Mouse (Mus musculus): ENCODE data around the gene C1qtnf5. TPM values are rescaled to one million over a fixed set of nuclear protein-coding genes. Genes with fewer than 3 reads are reported as not detected.

The C1qtnf5 gene
- polyA plus RNA-seq, 1 experiment from 2014 or later: 0.40 TPM

- Histone ChIP-seq H3K4me2 (ENCODE audit: low read depth, severe bottlenecking) (no peak overlapping the region), H3K27me3 (ENCODE audit: control insufficient read depth, insufficient read depth, low read length) (no peaks in the 10 kb centered on the region), H3K9me3 (ENCODE audit: control insufficient read depth, low read length) (no peaks in the 10 kb centered on the region), H3K36me3 (ENCODE audit: control insufficient read depth, insufficient read depth, low read length) (peaks cover 5% of the 10 kb centered on the region; the same call in 1 of the 2 replicates), H3K4me1 (ENCODE audit: control insufficient read depth, insufficient read depth, low read length) (no peaks in the 10 kb centered on the region), H3K4me3 (ENCODE audit: low read depth, low read length) (no peak overlapping the region), H3K9ac (ENCODE audit: low read length) (no peak overlapping the region), H3K27ac (replicated peaks; ENCODE audit: low read depth, low read length) (no peak overlapping the region)
- ATAC-seq (ENCODE audit: insufficient number of reproducible peaks, low FRiP score, low TSS enrichment, low read depth): no peak
- DNase-seq (ENCODE audit: low spot score): no peak
Observed at GRCm38 (mm10) chr9:44144718-44145060, 37.6 kb downstream of the C1qtnf5 start.

GRCm38 (mm10) chr9:44147290-44147689, 40.2 kb downstream of the C1qtnf5 start:
- Histone ChIP-seq H3K4me2 (ENCODE audit: low read depth, severe bottlenecking) (no peak overlapping the region), H3K36me3 (ENCODE audit: control insufficient read depth, insufficient read depth, low read length) (0 out of 2 replicates have a peak, but pooled peaks cover 5% of the 10 kb centered on the region), H3K4me1 (ENCODE audit: control insufficient read depth, insufficient read depth, low read length) (no peaks in the 10 kb centered on the region), H3K27me3 (ENCODE audit: control insufficient read depth, insufficient read depth, low read length) (no peaks in the 10 kb centered on the region), H3K27ac (replicated peaks; ENCODE audit: low read depth, low read length) (no peak overlapping the region), H3K4me3 (ENCODE audit: low read depth, low read length) (no peak overlapping the region), H3K9me3 (ENCODE audit: control insufficient read depth, low read length) (no peaks in the 10 kb centered on the region), H3K9ac (ENCODE audit: low read length) (no peak overlapping the region)
- ATAC-seq (ENCODE audit: insufficient number of reproducible peaks, low FRiP score, low TSS enrichment, low read depth) (no peak), DNase-seq (ENCODE audit: low spot score) (no peak)
- 81% methylated on average over 3 of the region's 3 CpGs for WGBS

Other genes starting within 250 kb of the C1qtnf5 start
- 0.34 and 0.52 TPM in 2 replicates for gene Thy1, start 63.9 kb upstream of the C1qtnf5 start, polyA plus RNA-seq (2014; fragmentation: Nextera tagmentation; extraction: Ambion mirVana)
- 6.8 and 8.7 TPM in 2 replicates for gene Usp2, start 40.2 kb upstream of the C1qtnf5 start, polyA plus RNA-seq (2014; fragmentation: Nextera tagmentation; extraction: Ambion mirVana)
- 0.13 TPM in 1 of 2 replicates, not detected in the other for gene Mfrp, start 5.5 kb upstream of the C1qtnf5 start, polyA plus RNA-seq (2014; fragmentation: Nextera tagmentation; extraction: Ambion mirVana)
- gene Gm49380, start 6.3 kb downstream of the C1qtnf5 start, polyA plus RNA-seq (2014; fragmentation: Nextera tagmentation; extraction: Ambion mirVana): 0.10 TPM in 1 of 2 replicates, not detected in the other
- 76.6 and 77.3 TPM in 2 replicates for gene Rnf26, start 6.3 kb downstream of the C1qtnf5 start, polyA plus RNA-seq (2014; fragmentation: Nextera tagmentation; extraction: Ambion mirVana)
- gene Mcam, start 27.2 kb downstream of the C1qtnf5 start, polyA plus RNA-seq (2014; fragmentation: Nextera tagmentation; extraction: Ambion mirVana): 12.7 and 13.4 TPM in 2 replicates
- 19.2 and 21.7 TPM in 2 replicates for gene Cbl, start 126.8 kb downstream of the C1qtnf5 start, polyA plus RNA-seq (2014; fragmentation: Nextera tagmentation; extraction: Ambion mirVana)
- not detected in 2 replicates for gene Ccdc153, start 133.4 kb downstream of the C1qtnf5 start, polyA plus RNA-seq (2014; fragmentation: Nextera tagmentation; extraction: Ambion mirVana)
- gene Pdzd3, start 144.2 kb downstream of the C1qtnf5 start, polyA plus RNA-seq (2014; fragmentation: Nextera tagmentation; extraction: Ambion mirVana): 0.08 TPM in 1 of 2 replicates, not detected in the other
- 2.7 and 3.0 TPM in 2 replicates for gene Nlrx1, start 161.4 kb downstream of the C1qtnf5 start, polyA plus RNA-seq (2014; fragmentation: Nextera tagmentation; extraction: Ambion mirVana)
- gene Abcg4, start 181.4 kb downstream of the C1qtnf5 start, polyA plus RNA-seq (2014; fragmentation: Nextera tagmentation; extraction: Ambion mirVana): 3.4 and 3.7 TPM in 2 replicates
- 19.5 and 28.4 TPM in 2 replicates for gene Hinfp, start 198.4 kb downstream of the C1qtnf5 start, polyA plus RNA-seq (2014; fragmentation: Nextera tagmentation; extraction: Ambion mirVana)
- gene C2cd2l, start 213.0 kb downstream of the C1qtnf5 start, polyA plus RNA-seq (2014; fragmentation: Nextera tagmentation; extraction: Ambion mirVana): 6.5 and 7.6 TPM in 2 replicates
- 52.3 and 55.8 TPM in 2 replicates for gene Dpagt1, start 218.8 kb downstream of the C1qtnf5 start, polyA plus RNA-seq (2014; fragmentation: Nextera tagmentation; extraction: Ambion mirVana)
- gene H2afx, start 227.4 kb downstream of the C1qtnf5 start, polyA plus RNA-seq (2014; fragmentation: Nextera tagmentation; extraction: Ambion mirVana): 507 and 525 TPM in 2 replicates
- gene Hmbs, start 237.0 kb downstream of the C1qtnf5 start, polyA plus RNA-seq (2014; fragmentation: Nextera tagmentation; extraction: Ambion mirVana): 145 and 153 TPM in 2 replicates